Mouse (Mus musculus): ENCODE results near the gene Cdc26. TPM values are rescaled to one million over a fixed set of nuclear protein-coding genes. Genes with fewer than 3 reads are reported as not detected.

Gene Cdc26
- 79.3 and 82.0 TPM in 2 replicates for polyA plus RNA-seq (2015; fragmentation: Nextera tagmentation; extraction: Ambion mirVana)

GRCm38 (mm10) chr4:62408601-62409282 lies at the start of gene Cdc26, which contains the start of gene Prpf4:
Gene Cdc26, minus strand, starts transcription at chr4:62408642.
Gene Prpf4, plus strand, starts transcription at chr4:62408797.
- H3K4me1 ChIP-seq (replicated peaks) = peaks cover 36% of the 10 kb centered on the region
- peak within 1 kb of the TSS; percentile 77 for H3K4me2 ChIP-seq
- no peaks in the 10 kb centered on the region for H3K9me3 ChIP-seq (replicated peaks)
- H3K27me3 ChIP-seq = no peaks in the 10 kb centered on the region
- peak within 1 kb of the TSS; percentile 80 for H3K4me3 ChIP-seq
- H3K9ac ChIP-seq = peak within 1 kb of the TSS; percentile 83
- H3K36me3 ChIP-seq = peaks cover 25% of the 10 kb centered on the region
- peak; percentile 99 for ATAC-seq (replicated peaks; ENCODE audit: insufficient number of reproducible peaks, insufficient read depth, low FRiP score, low read depth)
- peak within 1 kb of the TSS; percentile 89 for H3K27ac ChIP-seq
- WGBS = under 1% methylated on average over 39 of the region's 39 CpGs

GRCm38 (mm10) chr4:62454995-62455394 lies 46.6 kb upstream of the Cdc26 start:
- 47% methylated on average over 5 of the region's 5 CpGs for WGBS
- ATAC-seq (replicated peaks; ENCODE audit: insufficient number of reproducible peaks, insufficient read depth, low FRiP score, low read depth) = no peak
- Histone ChIP-seq H3K9me3 (replicated peaks) (no peaks in the 10 kb centered on the region), H3K9ac (no peak overlapping the region), H3K27ac (no peak overlapping the region), H3K4me3 (no peak overlapping the region), H3K4me2 (no peak overlapping the region), H3K27me3 (no peaks in the 10 kb centered on the region), H3K36me3 (no peaks in the 10 kb centered on the region), H3K4me1 (replicated peaks) (no peaks in the 10 kb centered on the region)

GRCm38 (mm10) chr4:62440986-62441385 lies 32.5 kb upstream of the Cdc26 start:
- no peak overlapping the region for H3K27ac ChIP-seq

GRCm38 (mm10) chr4:62440544-62440943 lies 32.1 kb upstream of the Cdc26 start:
- no peaks in the 10 kb centered on the region for H3K27me3 ChIP-seq
- no peaks in the 10 kb centered on the region for H3K36me3 ChIP-seq
- H3K27ac ChIP-seq = no peak overlapping the region
- no peak overlapping the region for H3K4me3 ChIP-seq
- no peak for ATAC-seq (replicated peaks; ENCODE audit: insufficient number of reproducible peaks, insufficient read depth, low FRiP score, low read depth)
- 77% methylated on average over 4 of the region's 4 CpGs for WGBS
- no peak overlapping the region for H3K4me2 ChIP-seq
- H3K9me3 ChIP-seq (replicated peaks) = no peaks in the 10 kb centered on the region
- no peak overlapping the region for H3K9ac ChIP-seq
- no peaks in the 10 kb centered on the region for H3K4me1 ChIP-seq (replicated peaks)

More at GRCm38 (mm10) chr4:62440986-62441385, 32.5 kb upstream of the Cdc26 start:
- 45% methylated on average over 4 of the region's 4 CpGs for WGBS
- Histone ChIP-seq H3K36me3 (no peaks in the 10 kb centered on the region), H3K9ac (no peak overlapping the region), H3K4me1 (replicated peaks) (no peaks in the 10 kb centered on the region), H3K4me2 (no peak overlapping the region), H3K27me3 (no peaks in the 10 kb centered on the region), H3K9me3 (replicated peaks) (no peaks in the 10 kb centered on the region), H3K4me3 (no peak overlapping the region)
- no peak for ATAC-seq (replicated peaks; ENCODE audit: insufficient number of reproducible peaks, insufficient read depth, low FRiP score, low read depth)

- Histone ChIP-seq H3K27ac (no peak overlapping the region), H3K4me2 (no peak overlapping the region), H3K9ac (no peak overlapping the region), H3K4me3 (no peak overlapping the region), H3K4me1 (replicated peaks) (no peaks in the 10 kb centered on the region), H3K36me3 (no peaks in the 10 kb centered on the region), H3K27me3 (no peaks in the 10 kb centered on the region), H3K9me3 (replicated peaks) (no peaks in the 10 kb centered on the region)
- no peak for ATAC-seq (replicated peaks; ENCODE audit: insufficient number of reproducible peaks, insufficient read depth, low FRiP score, low read depth)
- WGBS = 53% methylated on average over 4 of the region's 4 CpGs
Observed at GRCm38 (mm10) chr4:62439793-62440192, 31.4 kb upstream of the Cdc26 start.

- no peak for ATAC-seq (replicated peaks; ENCODE audit: insufficient number of reproducible peaks, insufficient read depth, low FRiP score, low read depth)
- no peaks in the 10 kb centered on the region for H3K36me3 ChIP-seq
- no peaks in the 10 kb centered on the region for H3K9me3 ChIP-seq (replicated peaks)
- H3K27me3 ChIP-seq = no peaks in the 10 kb centered on the region
- H3K27ac ChIP-seq = no peak overlapping the region
- H3K9ac ChIP-seq = no peak overlapping the region
- no peaks in the 10 kb centered on the region for H3K4me1 ChIP-seq (replicated peaks)
- 70% methylated on average over 7 of the region's 7 CpGs for WGBS
- H3K4me2 ChIP-seq = no peak overlapping the region
- no peak overlapping the region for H3K4me3 ChIP-seq
Observed at GRCm38 (mm10) chr4:62437871-62438270, 29.4 kb upstream of the Cdc26 start.

- H3K4me3 ChIP-seq = no peak overlapping the region
- no peaks in the 10 kb centered on the region for H3K4me1 ChIP-seq (replicated peaks)
- H3K4me2 ChIP-seq = no peak overlapping the region
- H3K27ac ChIP-seq = no peak overlapping the region
- no peak for ATAC-seq (replicated peaks; ENCODE audit: insufficient number of reproducible peaks, insufficient read depth, low FRiP score, low read depth)
- H3K27me3 ChIP-seq = no peaks in the 10 kb centered on the region
- no peaks in the 10 kb centered on the region for H3K36me3 ChIP-seq
- no peak overlapping the region for H3K9ac ChIP-seq
- no peaks in the 10 kb centered on the region for H3K9me3 ChIP-seq (replicated peaks)
- WGBS = 83% methylated on average over 3 of the region's 3 CpGs
Observed at GRCm38 (mm10) chr4:62437256-62437778, 28.9 kb upstream of the Cdc26 start.

- no peak within 1 kb of the TSS for H3K4me3 ChIP-seq
- 71% methylated on average over 6 of the region's 6 CpGs for WGBS
- no peak within 1 kb of the TSS for H3K27ac ChIP-seq
- no peaks in the 10 kb centered on the region for H3K4me1 ChIP-seq (replicated peaks)
- no peak within 1 kb of the TSS for H3K4me2 ChIP-seq
- H3K9ac ChIP-seq = no peak within 1 kb of the TSS
- ATAC-seq (replicated peaks; ENCODE audit: insufficient number of reproducible peaks, insufficient read depth, low FRiP score, low read depth) = no peak
- H3K27me3 ChIP-seq = no peaks in the 10 kb centered on the region
- no peaks in the 10 kb centered on the region for H3K36me3 ChIP-seq
- H3K9me3 ChIP-seq (replicated peaks) = no peaks in the 10 kb centered on the region
Observed at GRCm38 (mm10) chr4:62435081-62435480, 26.6 kb upstream of the Cdc26 start, which contains the start of gene Rnf183. Gene Rnf183, minus strand, starts transcription at chr4:62435252.

- WGBS = 73% methylated on average over 7 of the region's 7 CpGs
Observed at GRCm38 (mm10) chr4:62433939-62434870, 25.8 kb upstream of the Cdc26 start.

GRCm38 (mm10) chr4:62431522-62431921 lies 23.1 kb upstream of the Cdc26 start:
- Histone ChIP-seq H3K4me1 (replicated peaks) (peaks cover 6% of the 10 kb centered on the region), H3K4me2 (no peak overlapping the region), H3K9me3 (replicated peaks) (no peaks in the 10 kb centered on the region), H3K27me3 (no peaks in the 10 kb centered on the region; the same call in 1 of the 2 replicates), H3K4me3 (no peak overlapping the region), H3K27ac (no peak overlapping the region), H3K36me3 (no peaks in the 10 kb centered on the region), H3K9ac (no peak overlapping the region)
- no peak for ATAC-seq (replicated peaks; ENCODE audit: insufficient number of reproducible peaks, insufficient read depth, low FRiP score, low read depth)
- WGBS = 75% methylated on average over 4 of the region's 4 CpGs

More at GRCm38 (mm10) chr4:62433939-62434870, 25.8 kb upstream of the Cdc26 start:
- Histone ChIP-seq H3K36me3 (no peaks in the 10 kb centered on the region), H3K4me2 (no peak overlapping the region), H3K9me3 (replicated peaks) (no peaks in the 10 kb centered on the region), H3K27me3 (no peaks in the 10 kb centered on the region; the same call in 1 of the 2 replicates), H3K27ac (no peak overlapping the region), H3K4me3 (no peak overlapping the region), H3K4me1 (replicated peaks) (no peaks in the 10 kb centered on the region), H3K9ac (no peak overlapping the region)
- ATAC-seq (replicated peaks; ENCODE audit: insufficient number of reproducible peaks, insufficient read depth, low FRiP score, low read depth) = no peak

- Histone ChIP-seq H3K4me3 (no peak overlapping the region), H3K4me2 (no peak overlapping the region), H3K36me3 (no peaks in the 10 kb centered on the region), H3K9ac (no peak overlapping the region), H3K27ac (no peak overlapping the region), H3K9me3 (replicated peaks) (no peaks in the 10 kb centered on the region), H3K4me1 (replicated peaks) (peaks cover 6% of the 10 kb centered on the region), H3K27me3 (no peaks in the 10 kb centered on the region; the same call in 1 of the 2 replicates)
- no peak for ATAC-seq (replicated peaks; ENCODE audit: insufficient number of reproducible peaks, insufficient read depth, low FRiP score, low read depth)
Observed at GRCm38 (mm10) chr4:62430678-62431077, 22.2 kb upstream of the Cdc26 start.
